Mouse (Mus musculus) G1E (cell line): ENCODE measurements at regions not wholly inside any gene's neighbourhood (a gene's known extent, or its start where the extent isn't known, plus 50 kb on each side); places are given as distances from the start of the nearest gene placed in this dataset.

Source experiments
- CTCF ChIP-seq: IDR thresholded peaks from 2 replicates; pipeline ENCODE4 v1.5.1; 2012; ENCODE audit warnings: low read depth, low read length, inconsistent platforms, mixed read lengths
- GATA1 ChIP-seq: IDR thresholded peaks from 2 replicates; pipeline ENCODE4 v1.6.1; 2012; ENCODE audit warnings: borderline replicate concordance, low read length, inconsistent platforms, mixed read lengths
- GATA2 ChIP-seq: IDR thresholded peaks from 2 replicates; pipeline ENCODE4 v1.6.1; 2012; ENCODE audit warnings: low read depth, low read length, inconsistent platforms, borderline replicate concordance
- POLR2AphosphoS5 ChIP-seq: IDR thresholded peaks from 2 replicates; pipeline ENCODE4 v1.6.1; 2012; ENCODE audit warnings: low read depth, low read length, inconsistent platforms; ENCODE audit not compliant: insufficient replicate concordance
- TAL1 ChIP-seq: conservative IDR thresholded peaks from 2 replicates; pipeline ENCODE4 v1.6.1; 2012; ENCODE audit warnings: low read depth, low read length, inconsistent platforms, mixed read lengths

GRCm38 (mm10) chr7:36348195-36348594, 349.7 kb upstream of the Tshz3 start:
- TF ChIP-seq GATA1, result no peak
- no peak for TF ChIP-seq TAL1
- TF ChIP-seq CTCF, result no peak
- TF ChIP-seq POLR2AphosphoS5, result no peak
- TF ChIP-seq GATA2, result no peak
